In genomic region chr11:70835381-70835831, GRCm38 (mm10) we compare ENCODE assay signal across 26 mouse cellular contexts. TPM values are rescaled to one million over a fixed set of nuclear protein-coding genes. Genes with fewer than 3 reads are reported as not detected.
A peak's percentile ranks its signal among the peaks of the same experiment; 100 is the strongest.
DNase-seq lines count a peak whose midpoint lies in the region; ATAC-seq and TF ChIP-seq lines count a peak whose summit lies in the region.
"Had no signal": no experiment of that assay in that cellular context is flagged by ENCODE, and none has a peak within 500 bp of the region (broad histone marks: within the 10 kb centered on the region; RNA-seq: fewer than 3 reads in every experiment).

No protein-coding gene starts in this region.

- TF ChIP-seq CTCF in liver, adult 2 months (IDR thresholded peaks at IDR 0.05; ENCODE audit: low read depth, low read length): no peak

- H3K36me3 ChIP-seq in liver, adult 2 months (ENCODE audit: control insufficient read depth, insufficient read depth, low read length): no peaks in the 10 kb centered on the region
- H3K36me3 ChIP-seq in liver, embryonic 12.5 days: no peaks in the 10 kb centered on the region
- H3K36me3 ChIP-seq: embryonic facial prominence, embryonic 12.5 days; G1E; heart, embryonic 12.5 days; hindbrain, embryonic 12.5 days; limb, embryonic 15.5 days; midbrain, embryonic 12.5 days had no signal

- WGBS in liver, adult 2 months: 21% methylated on average over 6 of the region's 6 CpGs
- 61% methylated on average over 6 of the region's 6 CpGs for WGBS in liver, embryonic 12.5 days (ENCODE audit: insufficient replicate concordance)

- no peaks in the 10 kb centered on the region for H3K27me3 ChIP-seq in liver, adult 2 months (ENCODE audit: control insufficient read depth, insufficient read depth, low read length)
- H3K27me3 ChIP-seq in liver, embryonic 12.5 days (replicated peaks): no peaks in the 10 kb centered on the region
- H3K27me3 ChIP-seq: embryonic facial prominence, embryonic 12.5 days; heart, embryonic 12.5 days; hindbrain, embryonic 12.5 days; limb, embryonic 15.5 days; midbrain, embryonic 12.5 days had no signal

- no peaks in the 10 kb centered on the region for H3K79me2 ChIP-seq in liver, adult 2 months (ENCODE audit: control insufficient read depth, insufficient read depth, low read length)

- ATAC-seq in liver, embryonic 12.5 days: no peak
- ATAC-seq: forebrain, embryonic 16.5 days; inflammation-experienced regulatory T-cells, adult 6 months had no signal

- H3K4me1 ChIP-seq in liver, adult 2 months (ENCODE audit: control insufficient read depth, insufficient read depth, low read length): peaks cover 19% of the 10 kb centered on the region
- no peaks in the 10 kb centered on the region for H3K4me1 ChIP-seq in liver, embryonic 12.5 days
- H3K4me1 ChIP-seq: embryonic facial prominence, embryonic 12.5 days; heart, embryonic 12.5 days; hindbrain, embryonic 12.5 days; limb, embryonic 15.5 days had no signal

- DNase-seq in liver, adult 2 months (ENCODE audit: extremely low read depth, low read depth, low spot score): peak; percentile 88
- peak; percentile 58 for DNase-seq in Muller cell, postnatal 12 days (ENCODE audit: inconsistent ontology term)
- DNase-seq in frontal cortex, postnatal 36 days (ENCODE audit: low spot score in 2 of 2): peak; percentile 42 to 55
- peak; percentile 17 for DNase-seq in right cerebral cortex, postnatal 25 days
- no peak for DNase-seq in neural tube, embryonic 10.5 days (ENCODE audit: extremely low spot score, low spot score)
- DNase-seq in lung, adult 18-20 months: no peak
- DNase-seq: cerebellum, adult 8-10 months; gastrocnemius, postnatal 10 days; heart, adult 11 months; heart, postnatal 14 days; kidney, adult 2 months; kidney, postnatal 10 days; thymus, postnatal 25 days had no signal

- H3K4me3 ChIP-seq in liver, adult 2 months (ENCODE audit: insufficient read depth, low read depth, low read length): peak overlapping the region; percentile 52
- H3K4me3 ChIP-seq in liver, embryonic 12.5 days: no peak overlapping the region
- H3K4me3 ChIP-seq: embryonic facial prominence, embryonic 12.5 days; heart, embryonic 12.5 days; hindbrain, embryonic 12.5 days; limb, embryonic 15.5 days; midbrain, embryonic 12.5 days had no signal

- H3K4me2 ChIP-seq in liver, embryonic 12.5 days: no peak overlapping the region
- H3K4me2 ChIP-seq: embryonic facial prominence, embryonic 12.5 days; heart, embryonic 12.5 days; hindbrain, embryonic 12.5 days; limb, embryonic 15.5 days; midbrain, embryonic 12.5 days had no signal

- H3K9me3 ChIP-seq in liver, embryonic 12.5 days (replicated peaks): no peaks in the 10 kb centered on the region
- H3K9me3 ChIP-seq: embryonic facial prominence, embryonic 12.5 days; hindbrain, embryonic 12.5 days; limb, embryonic 15.5 days; midbrain, embryonic 12.5 days had no signal

- peak overlapping the region; percentile 99 for H3K27ac ChIP-seq in liver, adult 2 months (replicated peaks; ENCODE audit: insufficient read depth, low read depth, low read length)
- H3K27ac ChIP-seq in liver, embryonic 12.5 days: no peak overlapping the region
- H3K27ac ChIP-seq: embryonic facial prominence, embryonic 12.5 days; hindbrain, embryonic 12.5 days; limb, embryonic 15.5 days; midbrain, embryonic 12.5 days; stomach, postnatal 0 days had no signal

- no peak for TF ChIP-seq POLR2A in liver, adult 2 months (IDR thresholded peaks at IDR 0.05; ENCODE audit: extremely low read depth, insufficient read depth, low read length)

- H3K9ac ChIP-seq in liver, adult 2 months (ENCODE audit: low read depth, low read length): peak overlapping the region; percentile 77
- H3K9ac ChIP-seq in liver, embryonic 12.5 days: no peak overlapping the region
- H3K9ac ChIP-seq: embryonic facial prominence, embryonic 12.5 days; heart, embryonic 12.5 days; hindbrain, embryonic 12.5 days; limb, embryonic 15.5 days; midbrain, embryonic 12.5 days had no signal

RNA-seq across cellular contexts. Expression of gene Rabep1, which starts 9.2 kb away (rescaled TPM):
- total RNA-seq in liver, adult 2 months (2014; rRNA removed): 27.9 and 29.1 TPM in 2 replicates
- polyA plus RNA-seq in liver, adult 2 months (2012; rRNA removed): 3.3 and 3.5 TPM in 2 replicates
- polyA plus RNA-seq in liver, embryonic 12.5 days (2016; fragmentation: Nextera tagmentation; extraction: Ambion mirVana): 21.1 and 23.0 TPM in 2 replicates

RNA-seq across cellular contexts. Expression of gene Scimp, which starts 23.0 kb away (rescaled TPM):
- total RNA-seq in liver, adult 2 months (2014; rRNA removed): 1.7 and 1.9 TPM in 2 replicates
- polyA plus RNA-seq in liver, adult 2 months (2012; rRNA removed): 0.93 and 2.0 TPM in 2 replicates
- 0.26 and 0.41 TPM in 2 replicates for polyA plus RNA-seq in liver, embryonic 12.5 days (2016; fragmentation: Nextera tagmentation; extraction: Ambion mirVana)
- total RNA-seq: common myeloid progenitor, adult 5-6 weeks; G1E; gastrocnemius, postnatal 10 days; left cerebral cortex, postnatal 10 days had no signal
- polyA plus RNA-seq: embryonic facial prominence, embryonic 12.5 days; forebrain, embryonic 16.5 days; G1E; heart, embryonic 12.5 days; hindbrain, embryonic 12.5 days; midbrain, embryonic 12.5 days; neural tube, embryonic 14.5 days had no signal

Comparison
In these comparisons a context has a peak if more than half of its experiments do, and no peak if none do; other contexts are left out.
1. DNase-seq: peak in liver, adult 2 months (single experiment), Muller cell, postnatal 12 days (single experiment), frontal cortex, postnatal 36 days (2 of 2) and right cerebral cortex, postnatal 25 days (single experiment); none in neural tube, embryonic 10.5 days (single experiment) and lung, adult 18-20 months (0 of 2).